Mouse (Mus musculus): ENCODE measurements around the gene Tmcc3.
A peak's percentile ranks its signal among the peaks of the same experiment; 100 is the strongest.

Gene Tmcc3

DNA sequence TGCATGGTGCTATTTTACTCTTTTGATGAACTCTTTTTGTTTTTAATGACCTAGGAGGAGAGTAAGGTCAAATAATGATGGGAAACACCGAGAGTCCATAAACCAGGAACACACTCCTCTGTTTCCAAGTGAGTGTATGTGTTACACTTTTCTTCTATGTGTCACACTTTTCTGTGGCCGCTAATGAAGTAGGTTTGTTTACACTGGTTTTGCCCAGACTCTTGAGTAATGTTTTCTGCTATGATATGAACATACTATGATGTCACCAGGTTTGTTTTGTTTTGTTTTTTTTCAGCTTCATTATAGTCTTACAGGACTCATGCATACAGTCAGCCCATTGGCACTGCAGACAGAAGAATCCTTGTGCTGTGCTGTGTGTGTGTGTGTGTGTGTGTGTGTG, 243.6 kb downstream of the Tmcc3 start:
- DNase-seq: no peak

DNA sequence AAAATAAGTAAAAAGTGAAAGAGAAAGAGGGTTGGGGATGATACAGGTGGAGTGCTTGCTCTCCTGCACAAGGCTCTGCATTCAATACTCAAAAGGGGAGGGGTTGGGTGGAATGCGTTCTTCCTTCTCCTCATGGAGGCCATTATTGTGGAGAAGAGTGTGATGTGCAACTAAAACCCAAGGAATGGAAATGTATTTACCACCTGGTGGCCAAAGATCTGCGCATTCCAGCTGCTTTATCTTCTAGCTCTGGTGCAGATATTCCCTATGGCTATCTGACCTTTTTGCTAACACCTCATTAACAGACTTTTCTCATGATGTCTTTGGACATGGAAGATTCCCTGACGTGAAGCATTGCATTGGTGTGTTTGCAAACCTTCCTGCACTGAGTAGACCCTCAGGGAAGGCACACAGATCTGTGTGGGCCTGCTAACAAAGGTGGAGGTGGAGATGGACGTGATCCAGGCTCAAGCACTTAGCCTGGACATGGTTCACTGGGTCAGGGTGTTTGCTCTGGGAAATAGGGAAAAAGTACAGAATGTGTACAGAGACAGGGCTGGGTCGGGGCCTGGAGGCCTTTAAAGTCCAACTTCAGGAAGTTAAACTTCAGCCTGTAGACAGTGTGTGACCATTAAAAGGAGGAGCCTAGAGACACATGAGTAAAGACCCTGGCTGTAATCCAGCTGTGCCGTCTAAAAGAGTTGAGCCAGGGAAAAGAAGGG, 245.8 kb downstream of the Tmcc3 start:
- no peak for DNase-seq

DNA sequence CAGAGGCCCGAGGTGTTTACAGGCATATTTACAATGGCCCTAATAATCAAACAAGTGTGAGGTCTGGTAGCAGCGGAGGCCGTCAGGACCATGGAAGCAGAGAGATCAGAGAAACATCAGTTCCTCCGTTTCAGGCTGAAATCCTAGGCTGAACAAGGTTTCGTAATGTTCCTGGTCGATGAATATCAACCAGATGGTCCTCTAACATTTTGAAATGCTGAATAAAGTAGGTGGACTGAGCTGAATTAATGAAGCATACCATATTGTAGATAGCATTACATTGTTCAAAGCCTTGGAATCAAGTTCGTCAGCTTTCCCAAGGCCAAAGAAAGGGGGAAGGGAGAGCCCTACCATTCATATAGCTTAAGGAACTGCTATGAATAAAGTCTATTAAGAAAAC, 247.1 kb downstream of the Tmcc3 start:
- DNase-seq: peak; percentile 48

DNA sequence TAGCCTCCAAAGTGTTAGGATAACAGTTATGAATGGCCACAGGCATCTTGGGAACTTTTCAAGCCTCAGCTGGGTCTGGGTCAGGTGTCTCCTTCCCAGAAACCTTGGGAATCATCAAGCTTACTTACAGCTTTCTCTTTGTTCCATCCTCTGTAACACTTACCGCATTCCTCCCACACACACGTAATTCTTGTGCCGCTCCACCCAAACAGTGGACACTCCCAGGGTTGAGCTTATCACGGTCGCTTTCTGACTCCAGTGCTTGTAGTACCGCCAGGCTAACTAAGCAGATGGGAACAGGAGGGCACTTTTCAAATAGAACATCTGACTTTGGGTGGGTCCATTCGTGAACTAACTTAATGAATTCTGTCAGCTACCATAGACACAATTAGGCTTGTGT, 249.6 kb downstream of the Tmcc3 start:
- no peak for DNase-seq

DNA sequence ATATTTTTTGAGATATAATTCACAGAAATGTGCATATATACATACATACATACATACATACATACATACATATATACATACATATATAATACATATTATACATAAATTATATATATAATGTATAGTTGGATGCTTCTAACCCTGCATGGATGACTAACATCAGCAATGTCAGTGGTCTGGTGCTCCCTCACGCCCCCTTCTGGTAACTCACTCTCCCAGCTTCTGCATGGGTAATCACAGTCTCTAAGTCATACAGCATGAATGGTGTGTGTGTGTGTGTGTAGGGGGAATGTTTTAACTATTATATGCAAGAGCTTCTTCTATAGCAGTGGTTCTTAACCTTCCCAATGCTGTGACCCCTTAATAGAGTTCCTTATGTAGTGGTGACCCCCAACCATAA, 250.4 kb downstream of the Tmcc3 start:
- no peak for DNase-seq

DNA sequence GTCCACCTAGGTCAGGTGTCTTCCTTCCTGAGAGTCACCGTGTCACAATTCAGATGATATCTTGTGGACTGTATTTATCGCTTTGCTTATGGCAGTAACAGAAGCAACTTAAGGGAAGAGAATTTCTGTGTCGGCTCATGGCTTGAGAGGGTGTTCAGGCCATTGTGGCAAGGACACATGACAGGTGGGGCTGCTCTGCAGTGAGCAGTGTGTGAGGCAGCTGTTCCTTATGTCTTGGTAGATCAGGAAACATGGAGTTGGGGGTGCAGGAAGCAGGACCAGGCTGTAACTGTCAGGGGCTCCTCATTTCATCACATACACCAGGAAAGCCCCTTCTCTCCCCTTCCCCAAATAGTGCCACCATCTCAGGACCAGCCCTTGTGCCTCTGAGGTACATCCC, 251.2 kb downstream of the Tmcc3 start:
- DNase-seq: no peak

DNA sequence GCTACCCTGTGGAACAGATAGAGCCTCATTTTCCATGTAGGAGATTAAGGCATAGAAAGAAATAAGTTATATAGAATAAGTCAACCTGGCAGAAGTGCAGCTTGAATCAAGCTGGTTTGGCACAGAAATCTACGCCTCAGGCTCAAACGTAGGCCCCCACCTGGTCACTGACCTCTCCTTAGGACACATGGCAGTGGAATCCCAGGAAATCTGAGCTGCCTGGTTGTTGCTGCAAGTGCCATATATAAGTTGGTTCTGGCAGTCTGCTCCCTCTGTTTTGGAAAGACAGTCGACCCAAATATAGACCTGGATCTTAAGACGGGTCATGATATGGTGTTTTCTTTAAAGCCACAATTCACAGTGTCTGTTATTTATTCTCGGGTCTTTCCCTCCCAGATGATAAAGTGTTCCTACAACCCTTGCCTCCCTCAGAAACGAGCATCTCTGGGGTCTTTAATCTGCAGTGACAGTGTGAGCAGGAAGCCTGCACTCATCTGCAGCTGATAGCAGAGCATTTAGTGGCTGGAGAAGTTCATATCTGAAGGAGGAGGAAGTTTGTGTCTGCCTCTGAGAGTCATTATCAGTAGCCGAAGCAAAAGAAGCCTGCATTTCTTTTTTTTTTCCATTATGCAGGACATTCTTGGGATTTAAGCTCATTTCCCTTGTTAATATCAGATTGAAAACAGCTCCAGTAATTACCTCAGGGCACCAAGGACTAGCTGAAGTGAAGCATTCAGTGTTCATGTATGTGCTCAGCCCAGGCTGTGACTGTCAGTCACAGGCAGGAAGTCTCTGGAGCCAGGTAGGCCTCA, 253.9 kb downstream of the Tmcc3 start:
- DNase-seq: no peak

DNA sequence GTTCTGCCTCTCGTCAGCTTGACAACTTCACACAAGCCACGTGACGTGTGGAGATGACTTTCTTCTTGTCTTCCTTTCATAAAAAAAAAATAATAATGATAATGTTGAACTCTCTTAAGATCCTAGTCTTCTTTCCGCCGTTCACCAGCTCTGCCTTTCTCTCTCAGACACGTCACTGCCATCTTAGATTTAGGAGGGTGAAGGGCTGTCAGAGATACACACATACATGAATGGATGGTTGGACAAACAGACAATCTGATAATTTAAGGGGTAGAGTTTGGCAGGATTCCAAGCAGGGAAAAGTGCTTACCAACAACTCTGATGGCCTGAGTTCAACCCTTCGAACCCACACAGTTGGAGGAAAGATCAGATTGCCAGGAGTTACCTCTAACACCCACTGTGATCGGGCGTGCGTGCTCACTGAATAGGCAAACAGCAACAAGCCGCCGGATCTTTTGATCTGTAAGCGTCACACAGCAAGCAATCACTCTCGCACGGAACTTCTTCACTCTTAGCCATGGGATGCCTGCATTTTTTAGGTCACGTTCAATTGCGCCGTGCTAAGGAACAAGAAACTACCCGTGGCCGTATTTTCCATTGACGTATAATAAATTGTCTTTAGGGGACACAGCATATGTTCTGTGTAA, 254.6 kb downstream of the Tmcc3 start:
- DNase-seq: no peak

DNA sequence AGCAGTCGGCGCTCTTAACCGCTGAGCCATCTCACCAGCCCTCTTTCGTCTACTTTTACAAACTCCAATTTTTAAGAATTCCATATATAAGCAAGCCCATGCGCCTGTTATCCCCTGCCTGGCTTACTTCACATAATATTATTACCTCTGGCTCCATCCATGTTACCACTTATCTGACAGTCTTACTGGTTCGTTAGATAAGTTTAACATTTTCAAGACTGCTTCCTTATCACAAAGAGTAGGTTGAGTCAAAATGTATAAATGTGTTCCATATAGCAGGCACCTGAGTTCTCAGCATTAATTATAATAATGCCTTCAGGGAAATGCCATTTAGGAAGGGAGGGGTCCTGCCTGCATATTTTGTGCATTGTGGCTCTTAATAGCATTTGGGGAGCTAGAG, 255.5 kb downstream of the Tmcc3 start:
- no peak for DNase-seq

DNA sequence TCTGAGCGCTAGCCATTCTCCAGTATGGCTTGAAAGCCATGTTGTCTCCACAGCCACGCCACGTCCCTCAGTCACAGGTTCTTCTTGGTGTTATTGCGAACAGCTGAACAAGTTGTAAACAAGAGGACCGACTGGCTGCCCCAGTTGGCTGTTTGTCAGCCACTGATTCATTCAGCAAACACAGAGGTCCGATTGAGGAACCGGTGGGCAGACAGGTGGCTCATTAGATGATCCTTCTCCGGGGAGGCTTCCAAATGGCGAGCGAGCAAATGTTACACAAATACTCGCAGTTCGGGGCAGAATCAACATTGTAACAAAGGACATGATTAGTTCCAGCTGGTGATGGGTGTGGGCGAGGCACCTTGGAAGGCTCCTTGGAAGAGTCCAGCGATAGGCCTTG, 256.2 kb downstream of the Tmcc3 start:
- no peak for DNase-seq

DNA sequence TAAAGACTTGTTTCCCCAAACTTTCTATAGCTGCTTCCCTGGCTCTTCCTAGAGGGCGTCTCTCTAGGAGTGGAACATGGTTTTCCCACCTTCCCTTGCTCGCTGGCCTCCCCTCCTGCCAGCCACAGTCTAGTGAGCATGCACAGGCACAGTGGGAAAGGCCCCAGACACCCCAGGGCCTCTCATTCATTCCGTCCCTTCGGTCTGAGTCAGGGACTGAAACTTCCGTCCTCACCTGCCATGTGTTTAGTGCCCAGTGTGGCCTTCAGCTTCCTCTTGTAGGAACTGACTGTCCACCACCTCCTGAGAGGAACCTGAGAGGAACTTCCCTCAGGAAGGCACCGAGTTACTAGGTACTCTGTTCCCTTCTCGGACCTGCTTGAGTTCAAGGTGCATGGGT, 257.1 kb downstream of the Tmcc3 start:
- DNase-seq: no peak

DNA sequence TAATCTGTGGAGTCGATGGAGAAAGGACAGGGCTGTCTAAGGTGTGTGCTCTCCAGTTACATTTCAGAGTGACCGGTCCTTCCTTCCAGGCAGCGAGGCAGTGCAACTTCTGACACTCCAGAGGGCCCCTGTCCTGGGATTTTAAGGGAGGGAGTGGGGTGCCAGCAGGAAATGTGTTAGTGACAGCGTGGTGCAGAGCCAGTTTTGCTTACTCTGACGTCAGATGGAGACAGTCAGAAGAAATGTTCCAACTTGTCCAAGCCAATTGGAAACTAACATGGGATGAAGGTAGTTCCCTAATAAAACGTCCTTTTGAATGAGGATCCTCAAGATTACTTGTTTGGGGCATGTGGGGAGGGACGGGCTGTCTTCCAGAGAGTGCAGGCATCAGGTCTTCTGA, 258.0 kb downstream of the Tmcc3 start:
- DNase-seq: no peak

DNA sequence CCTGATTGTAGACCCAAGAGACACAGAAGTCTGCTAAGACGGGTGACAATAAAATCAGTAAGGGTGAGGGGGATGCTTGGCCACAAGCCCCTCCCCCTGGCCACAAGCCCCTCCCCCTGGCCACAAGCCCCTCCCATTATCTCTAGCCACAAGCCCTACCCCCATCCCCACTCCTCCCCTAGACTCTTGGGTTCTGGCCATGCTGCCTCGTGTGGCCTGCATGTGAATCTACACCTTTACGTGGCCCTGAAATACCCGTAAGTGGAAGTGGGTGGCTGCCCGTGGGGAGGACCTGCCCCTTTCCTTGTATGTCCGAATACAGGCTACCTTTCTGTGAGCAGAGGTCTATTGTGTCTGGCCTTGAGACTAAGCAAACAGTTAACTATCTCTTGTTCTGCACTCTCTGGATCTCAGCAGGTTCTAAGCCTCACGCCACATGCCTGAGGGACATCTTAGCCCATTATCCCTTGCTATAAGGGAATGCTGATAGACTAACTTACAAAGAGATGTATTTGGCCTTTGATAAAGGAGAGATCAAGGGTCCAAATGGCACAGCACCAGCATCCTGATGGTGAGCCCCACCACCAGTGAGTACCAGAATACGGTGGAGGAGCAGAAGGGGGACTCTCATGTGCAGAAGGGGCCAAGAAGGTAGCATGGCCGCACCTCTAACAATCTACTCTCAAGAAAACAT, 260.3 kb downstream of the Tmcc3 start:
- no peak for DNase-seq

DNA sequence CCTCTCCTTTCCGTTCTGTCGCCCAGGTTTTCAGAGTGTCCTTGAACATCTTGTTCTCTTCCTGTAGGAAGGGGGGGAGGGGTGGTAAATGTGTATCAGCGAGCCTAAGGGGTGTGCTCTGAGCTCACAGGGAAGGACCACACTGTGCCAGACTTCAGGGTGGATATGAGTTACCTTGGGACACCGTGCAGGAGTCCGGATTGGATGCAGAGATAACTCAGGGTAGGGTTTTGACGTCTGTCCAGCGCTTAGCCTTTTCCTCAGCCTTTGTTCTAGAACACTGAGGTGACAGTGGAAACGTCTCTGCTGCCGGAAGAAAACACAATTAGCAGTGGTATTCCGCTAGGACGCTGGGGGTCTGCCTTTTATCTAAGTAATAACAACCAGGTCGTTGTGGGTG, 261.0 kb downstream of the Tmcc3 start:
- DNase-seq: no peak

DNA sequence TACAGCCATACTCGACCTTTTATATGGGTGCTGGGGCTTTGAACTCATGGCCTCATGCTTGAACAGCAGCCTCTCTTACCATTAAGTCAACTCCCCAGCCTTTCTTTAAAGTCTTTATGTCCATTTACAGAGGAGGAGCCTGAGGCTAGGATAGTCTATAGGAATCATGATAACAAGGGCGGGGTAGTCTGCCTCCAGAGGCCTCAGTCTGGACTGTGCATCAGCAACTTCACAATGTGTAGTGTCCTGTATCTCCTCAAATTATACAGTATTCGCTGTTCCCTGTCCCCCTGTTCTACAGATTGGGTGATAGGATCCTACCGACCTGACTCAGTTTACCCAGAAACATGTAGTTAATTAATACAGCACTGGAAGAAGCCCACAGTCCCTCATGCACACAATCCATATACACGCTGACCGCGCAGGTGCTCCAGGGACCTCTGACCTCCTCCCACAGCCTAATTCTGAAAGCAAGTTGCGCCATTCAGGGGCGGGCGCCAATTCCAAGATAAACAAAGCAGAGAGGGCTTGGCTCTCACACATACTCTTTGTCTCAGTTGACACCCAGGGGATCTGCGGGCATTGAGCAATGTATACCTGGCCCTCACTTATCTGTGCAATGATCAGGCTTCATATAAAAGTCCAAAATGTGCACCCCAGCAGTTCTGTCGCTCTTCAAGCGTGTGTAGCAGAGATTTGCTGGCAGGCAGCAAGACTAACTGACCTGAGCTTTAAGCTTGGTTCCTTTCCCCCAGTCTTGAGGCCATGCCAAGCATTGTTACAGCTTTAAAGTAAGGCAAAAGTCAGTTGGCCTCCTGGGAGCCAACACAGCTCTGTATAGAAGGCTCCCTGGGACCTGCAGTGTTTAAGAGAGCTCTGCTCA, 262.9 kb downstream of the Tmcc3 start:
- no peak for DNase-seq

DNA sequence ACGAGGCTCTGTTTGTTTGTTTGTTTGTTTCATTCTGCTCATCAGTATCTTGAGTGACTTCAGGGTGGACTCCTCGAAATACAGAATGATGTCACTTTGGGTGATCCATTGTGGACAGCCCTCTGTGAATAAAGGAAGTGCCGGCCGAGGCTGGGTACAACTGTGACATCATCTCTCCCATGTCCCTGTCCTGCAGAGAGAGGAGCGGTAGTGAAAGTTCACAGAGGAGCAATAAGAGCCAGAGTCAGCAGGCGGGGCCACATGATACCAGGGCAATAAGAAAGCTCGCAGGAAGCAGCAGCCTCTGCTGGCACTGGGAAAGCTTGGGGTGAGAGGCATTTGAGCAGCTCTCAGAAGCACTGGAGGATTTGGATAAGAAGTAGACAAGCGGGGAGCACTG, 264.2 kb downstream of the Tmcc3 start:
- peak; percentile 81 for DNase-seq

DNA sequence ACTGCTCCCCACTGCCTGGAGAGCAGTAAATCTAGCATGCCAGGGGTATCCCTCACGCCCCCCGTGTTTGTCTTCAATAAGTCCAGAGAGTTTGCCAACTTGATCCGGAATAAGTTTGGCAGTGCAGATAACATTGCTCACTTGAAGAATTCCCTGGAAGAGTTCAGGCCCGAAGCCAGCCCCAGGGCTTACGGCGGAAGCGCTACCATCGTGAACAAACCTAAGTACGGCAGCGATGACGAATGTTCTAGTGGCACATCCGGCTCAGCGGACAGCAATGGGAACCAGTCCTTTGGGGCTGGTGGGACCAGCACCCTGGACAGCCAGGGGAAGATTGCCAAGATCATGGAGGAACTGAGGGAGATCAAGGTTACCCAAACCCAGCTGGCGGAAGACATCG, 267.1 kb downstream of the Tmcc3 start:
- DNase-seq: no peak

DNA sequence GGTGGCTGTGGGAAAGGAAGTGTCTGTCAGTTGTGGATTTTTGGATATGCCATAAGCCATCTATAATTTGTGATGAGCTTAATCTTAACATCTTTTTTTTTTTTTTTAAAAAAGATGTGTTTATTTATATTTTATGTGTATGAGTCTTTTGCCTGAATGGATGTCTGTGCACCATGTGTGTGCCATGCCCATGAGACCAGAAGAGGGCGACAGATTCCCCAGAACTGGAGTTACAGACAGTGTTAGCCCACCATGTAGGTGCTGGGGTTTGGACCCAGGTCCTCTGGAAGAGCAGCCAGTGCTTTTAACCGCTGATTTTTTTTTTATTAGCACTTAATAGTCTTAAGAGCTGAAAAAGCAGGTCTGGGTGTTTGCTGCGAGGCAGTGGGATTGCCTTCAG, 269.6 kb downstream of the Tmcc3 start:
- no peak for DNase-seq

DNA sequence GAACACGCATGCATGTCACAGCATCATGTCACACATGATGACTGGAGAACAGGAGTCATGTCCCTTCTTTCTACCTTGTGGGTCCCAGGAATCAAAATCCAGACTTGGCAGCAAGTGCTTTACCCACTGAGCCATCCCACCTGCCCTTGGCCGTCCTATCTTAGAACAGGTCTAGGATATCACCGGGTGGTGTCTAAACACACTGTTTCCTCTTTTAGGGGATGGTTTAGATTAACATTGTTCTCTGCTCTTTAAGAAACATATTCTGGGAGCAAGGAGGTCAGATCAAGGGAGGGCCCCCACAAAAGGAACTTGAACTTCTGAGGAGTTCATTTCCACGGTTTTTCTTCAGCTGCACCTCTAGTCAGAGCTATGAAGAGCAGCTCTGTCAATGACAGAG, 272.0 kb downstream of the Tmcc3 start:
- DNase-seq: no peak

DNA sequence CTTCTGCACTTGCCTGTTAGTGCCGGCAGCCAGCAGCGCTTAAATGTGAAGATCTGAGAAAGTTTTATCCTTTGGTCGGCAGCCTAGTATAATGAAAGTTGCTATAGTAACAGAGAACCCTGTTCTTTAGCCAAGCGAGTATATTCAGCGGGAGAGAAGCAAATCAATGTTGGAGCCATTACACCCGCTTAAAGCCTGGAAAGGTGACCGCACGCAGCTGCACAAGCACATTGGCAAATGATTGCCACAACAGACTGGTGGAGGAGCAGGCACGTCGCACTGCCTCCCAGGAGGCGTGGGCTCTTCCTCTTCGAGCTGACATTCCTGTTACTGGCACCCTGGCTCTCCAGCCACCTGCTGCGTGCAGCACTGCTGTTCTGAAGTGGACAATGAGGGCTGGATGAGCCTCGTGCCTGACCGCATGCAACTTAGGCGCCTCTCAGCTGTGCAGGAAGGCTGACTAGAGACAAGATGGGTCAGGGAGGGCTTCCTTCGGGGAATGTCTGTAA, 273.2 kb downstream of the Tmcc3 start:
- DNase-seq: peak; percentile 56

DNA sequence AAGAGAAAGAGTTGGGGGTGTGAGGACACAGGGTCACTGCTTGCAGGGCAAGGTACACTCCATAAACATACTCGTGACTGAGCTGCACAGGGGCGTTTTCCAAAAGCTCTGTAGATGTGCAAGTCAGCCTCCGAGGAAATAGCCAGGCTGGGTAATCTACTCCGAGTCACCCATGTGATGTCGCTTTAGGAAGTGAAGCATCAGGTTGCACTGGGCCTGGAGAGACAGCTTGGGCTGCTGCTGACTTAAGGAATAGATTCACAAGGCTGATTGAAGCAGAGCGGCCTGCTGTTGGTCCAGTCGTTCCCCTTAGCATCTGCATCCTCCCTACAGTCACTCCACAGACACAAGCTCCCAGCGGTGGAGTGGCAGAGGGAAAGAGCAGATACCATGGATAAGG, 274.1 kb downstream of the Tmcc3 start:
- no peak for DNase-seq

DNA sequence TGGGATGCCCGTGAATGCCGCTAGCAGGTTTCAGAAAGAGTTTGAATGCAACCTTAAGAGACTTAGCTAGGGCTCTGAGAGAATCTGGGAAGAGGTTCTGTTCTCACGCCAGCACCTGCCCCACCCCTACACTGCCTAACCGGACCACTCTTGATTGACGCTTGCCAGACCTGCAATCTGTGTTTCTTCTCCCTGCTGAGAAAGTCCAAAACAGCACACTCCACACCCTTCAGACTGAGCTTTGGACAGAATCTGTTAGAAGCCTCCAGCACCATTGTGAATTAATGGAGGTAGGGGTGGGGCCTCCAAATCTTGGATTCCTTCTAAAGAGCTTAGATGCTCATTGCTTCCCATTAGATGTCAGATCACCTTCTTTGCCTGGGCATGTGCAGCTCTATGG, 277.2 kb downstream of the Tmcc3 start:
- DNase-seq: no peak
